Mouse (Mus musculus) left cerebral cortex, adult 6 months (tissue): Measurements from ENCODE around the gene Stap1. TPM values are rescaled to one million over a fixed set of nuclear protein-coding genes. Genes with fewer than 3 reads are reported as not detected.

ENCODE experiments used
- long read RNA-seq, 2 experiments: library from polyadenylated mRNA; unstranded; transcript quantifications; one replicate each; pipeline ENCODE4 v2.0.0; 2019 to 2020
- polyA plus RNA-seq: library from polyadenylated mRNA; unstranded; fragments of <200 nt; fragmentation: Nextera tagmentation; gene quantifications from 2 replicates; pipeline ENCODE4 v1.2.3, GENCODE M21; 2021

Stap1 gene
- 0.13 and 0.15 TPM in 2 replicates for polyA plus RNA-seq
- long read RNA-seq, experiment 1 = 0 reads
- long read RNA-seq, experiment 2 = 0 reads

GRCm38 (mm10) chr5:86071538-86071937 is at the start of gene Stap1:
TSS of gene Stap1 (plus strand) at chr5:86071746.

GRCm38 (mm10) chr5:86065101-86065875 is 6.3 kb upstream of the Stap1 start, which contains the start of gene Cenpc1:
TSS of gene Cenpc1 (minus strand) at chr5:86065583.

Other genes starting within 250 kb of the Stap1 start
- gene Cenpc1, start 6.2 kb upstream of the Stap1 start, polyA plus RNA-seq = 5.4 and 5.9 TPM in 2 replicates
- gene Uba6, start 101.1 kb downstream of the Stap1 start, polyA plus RNA-seq = 1.9 TPM in 2 replicates
- not detected in 2 replicates for gene Gnrhr, start 126.2 kb downstream of the Stap1 start, polyA plus RNA-seq
- gene Tmprss11c, start 217.6 kb downstream of the Stap1 start, polyA plus RNA-seq = not detected in 2 replicates